Mouse (Mus musculus): ENCODE results near the gene Snx7. TPM values are rescaled to one million over a fixed set of nuclear protein-coding genes. Genes with fewer than 3 reads are reported as not detected.

The Snx7 gene
- total and polyA plus RNA-seq, 3 experiments = not detected

DNA sequence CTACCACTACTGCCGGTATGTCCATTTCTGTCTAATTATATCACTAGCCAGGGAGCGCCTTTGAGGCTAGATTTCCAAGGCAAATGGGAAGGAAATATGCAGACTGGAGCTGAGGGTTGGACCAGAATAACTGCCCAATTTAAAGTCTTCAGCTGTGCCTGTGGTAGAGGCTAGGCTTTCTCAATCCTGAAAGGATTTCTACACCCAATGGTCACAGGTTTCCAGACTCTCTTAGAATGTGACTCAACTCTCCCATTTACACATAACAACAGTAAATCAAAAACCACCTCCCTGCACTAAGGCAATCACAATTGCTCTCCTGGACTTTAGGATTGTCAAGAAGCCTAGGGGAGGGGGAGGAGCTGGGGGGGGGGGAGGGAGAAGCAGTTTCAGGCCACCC is 645 bp downstream of the Snx7 start:
- Histone ChIP-seq H3K9me3 (replicated peaks; ENCODE audit: low read length) (peaks cover 21% of the 10 kb centered on the region), H3K27ac (ENCODE audit: insufficient read depth, low read depth) (no peak overlapping the region), H3K4me1 (ENCODE audit: control insufficient read depth in 1 of 2, insufficient read depth in 2 of 2) (no peaks in the 10 kb centered on the region), H3K36me3 (replicated peaks in 1 of 2; ENCODE audit: control insufficient read depth in 1 of 2, insufficient read depth in 1 of 2, low read length in 1 of 2) (no peaks in the 10 kb centered on the region), H3K9ac (ENCODE audit: insufficient read depth, low read depth) (no peak overlapping the region), H3K27me3 (replicated peaks) (no peaks in the 10 kb centered on the region), H3K4me2 (ENCODE audit: insufficient read depth, low read depth, poor library complexity, severe bottlenecking) (no peak overlapping the region), H3K4me3 (replicated peaks in 1 of 3; ENCODE audit: low read depth in 2 of 3, low read length in 2 of 3, poor library complexity in 1 of 3) (no peak overlapping the region), H3K79me2 (replicated peaks; ENCODE audit: control insufficient read depth, extremely low read depth, insufficient read depth, poor library complexity, severe bottlenecking) (no peaks in the 10 kb centered on the region)
- TF ChIP-seq MAZ (IDR thresholded peaks at IDR 0.05; ENCODE audit: low read depth, low read length) (no peak), ZC3H11A (IDR thresholded peaks at IDR 0.05; ENCODE audit: low read depth, low read length) (no peak), POLR2A (IDR thresholded peaks at IDR 0.05; ENCODE audit: low read depth, low read length) (no peak), ZMIZ1 (IDR thresholded peaks at IDR 0.05; ENCODE audit: low read depth, low read length) (no peak), CHD1 (IDR thresholded peaks at IDR 0.05; ENCODE audit: low read depth, low read length) (no peak), ZNF384 (IDR thresholded peaks at IDR 0.05; ENCODE audit: low read depth, low read length) (no peak), BHLHE40 (IDR thresholded peaks at IDR 0.05; ENCODE audit: low read depth, low read length) (no peak), MXI1 (IDR thresholded peaks at IDR 0.05; ENCODE audit: low read depth, low read length) (no peak), JUN (IDR thresholded peaks at IDR 0.05; ENCODE audit: insufficient read depth, low read depth, low read length) (no peak), ELF1 (IDR thresholded peaks at IDR 0.05; ENCODE audit: low read depth, low read length) (no peak), EP300 (IDR thresholded peaks at IDR 0.05; ENCODE audit: low read length) (no peak), MYC (IDR thresholded peaks at IDR 0.05; ENCODE audit: low read depth, low read length) (no peak), CTCF (conservative IDR thresholded peaks at IDR 0.05 in 1 of 2, IDR thresholded peaks at IDR 0.05 in 1 of 2; ENCODE audit: low read depth in 2 of 2, low read length in 2 of 2) (no peak), SIN3A (IDR thresholded peaks at IDR 0.05; ENCODE audit: low read length) (no peak), KAT2A (IDR thresholded peaks at IDR 0.05; ENCODE audit: insufficient replicate concordance, low read length) (no peak)
- no peak for DNase-seq (ENCODE audit: extremely low read depth)
- dilution Hi-C loops (cut with MboI; ENCODE audit: extremely low pct_ligation_motif_present, extremely low pct_unique_long_range_greater_than_20kb, low sequenced_read_pairs) (no loop called here), in situ Hi-C loops (cut with MboI; ENCODE audit: low pct_ligation_motif_present, low pct_unique_long_range_greater_than_20kb, low sequenced_read_pairs) (no loop called here)

DNA sequence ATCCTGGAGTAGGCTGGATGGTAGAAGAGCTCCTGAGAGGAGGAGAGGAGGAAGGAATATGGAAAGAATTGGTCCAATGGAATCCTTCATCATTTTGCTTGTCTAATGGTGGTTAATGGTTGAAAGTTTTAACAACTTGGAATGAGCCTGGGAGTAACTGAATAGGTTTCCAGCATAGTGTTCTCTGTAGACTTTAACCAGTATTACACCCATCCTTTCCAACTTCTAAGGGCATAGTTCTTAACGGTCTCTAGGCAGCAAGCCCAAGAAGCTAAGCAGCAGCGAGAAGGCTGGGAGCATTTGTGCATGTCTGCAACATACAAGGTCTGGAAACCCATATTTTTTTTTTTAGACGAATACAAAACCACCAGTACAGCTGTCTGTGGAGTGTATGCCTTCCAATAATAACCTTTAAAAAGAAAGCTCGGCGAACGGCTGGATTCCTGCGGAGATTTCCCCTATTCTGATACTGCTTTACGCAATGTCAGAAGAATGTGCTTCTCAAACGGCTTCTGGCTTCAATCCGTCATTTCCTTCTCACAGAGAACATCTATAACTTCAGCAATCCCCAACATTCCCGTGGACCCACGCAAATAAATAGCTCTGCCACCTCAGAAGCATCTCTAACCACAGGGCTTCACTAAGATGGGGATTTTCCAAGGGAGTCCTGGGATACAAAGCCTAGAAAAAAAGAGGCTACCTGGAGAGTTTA is 1.9 kb downstream of the Snx7 start:
- Histone ChIP-seq H3K27ac (ENCODE audit: insufficient read depth, low read depth) (no peak overlapping the region), H3K4me3 (replicated peaks in 1 of 3; ENCODE audit: low read depth in 2 of 3, low read length in 2 of 3, poor library complexity in 1 of 3) (no peak overlapping the region), H3K4me1 (ENCODE audit: control insufficient read depth in 1 of 2, insufficient read depth in 2 of 2) (no peaks in the 10 kb centered on the region), H3K9ac (ENCODE audit: insufficient read depth, low read depth) (no peak overlapping the region), H3K27me3 (replicated peaks) (no peaks in the 10 kb centered on the region), H3K79me2 (replicated peaks; ENCODE audit: control insufficient read depth, extremely low read depth, insufficient read depth, poor library complexity, severe bottlenecking) (no peaks in the 10 kb centered on the region), H3K4me2 (ENCODE audit: insufficient read depth, low read depth, poor library complexity, severe bottlenecking) (no peak overlapping the region), H3K9me3 (replicated peaks; ENCODE audit: low read length) (peaks cover 20% of the 10 kb centered on the region), H3K36me3 (replicated peaks in 1 of 2; ENCODE audit: control insufficient read depth in 1 of 2, insufficient read depth in 1 of 2, low read length in 1 of 2) (no peaks in the 10 kb centered on the region)
- TF ChIP-seq SIN3A (IDR thresholded peaks at IDR 0.05; ENCODE audit: low read length) = no peak
- TF ChIP-seq CTCF (conservative IDR thresholded peaks at IDR 0.05 in 1 of 2, IDR thresholded peaks at IDR 0.05 in 1 of 2; ENCODE audit: low read depth in 2 of 2, low read length in 2 of 2) = no peak
- no peak for TF ChIP-seq ETS1 (conservative IDR thresholded peaks at IDR 0.05; ENCODE audit: low read depth, low read length)
- TF ChIP-seq USF2 (conservative IDR thresholded peaks at IDR 0.05; ENCODE audit: low read depth, low read length) = no peak
- TF ChIP-seq UBTF (IDR thresholded peaks at IDR 0.05; ENCODE audit: low read depth, low read length) = no peak
- no peak for TF ChIP-seq RAD21 (IDR thresholded peaks at IDR 0.05; ENCODE audit: low read depth, low read length)
- TF ChIP-seq RCOR1 (conservative IDR thresholded peaks at IDR 0.05; ENCODE audit: low read depth, low read length) = no peak
- TF ChIP-seq ZNF384 (IDR thresholded peaks at IDR 0.05; ENCODE audit: low read depth, low read length) = no peak
- TF ChIP-seq MYC (IDR thresholded peaks at IDR 0.05; ENCODE audit: low read depth, low read length) = no peak
- no peak for TF ChIP-seq IRF4 (IDR thresholded peaks at IDR 0.05; ENCODE audit: low read depth, low read length)
- TF ChIP-seq USF1 (IDR thresholded peaks at IDR 0.05; ENCODE audit: low read depth, low read length) = no peak
- no peak for TF ChIP-seq SMC3 (IDR thresholded peaks at IDR 0.05; ENCODE audit: low read depth, low read length)
- TF ChIP-seq EP300 (IDR thresholded peaks at IDR 0.05; ENCODE audit: low read length) = no peak
- TF ChIP-seq ZKSCAN1 (IDR thresholded peaks at IDR 0.05; ENCODE audit: borderline replicate concordance, low read depth, low read length) = no peak
- TF ChIP-seq TCF12 (IDR thresholded peaks at IDR 0.05; ENCODE audit: low read depth, low read length) = no peak
- in situ Hi-C loops (cut with MboI; ENCODE audit: low pct_ligation_motif_present, low pct_unique_long_range_greater_than_20kb, low sequenced_read_pairs) (no loop called here), dilution Hi-C loops (cut with MboI; ENCODE audit: extremely low pct_ligation_motif_present, extremely low pct_unique_long_range_greater_than_20kb, low sequenced_read_pairs) (no loop called here)
- DNase-seq (ENCODE audit: extremely low read depth) = no peak
